Mouse (Mus musculus): ENCODE measurements at regions not wholly inside any gene's neighbourhood (a gene's known extent, or its start where the extent isn't known, plus 50 kb on each side); places are given as distances from the start of the nearest gene placed in this dataset.

GRCm38 (mm10) chr8:93591608-93592301 lies 56.1 kb upstream of the Ces5a start:
- DNase-seq (ENCODE audit: low spot score in 2 of 2), result no peak

GRCm38 (mm10) chr8:93592302-93592651 lies 56.6 kb upstream of the Ces5a start:
- no peak for DNase-seq (ENCODE audit: low spot score in 2 of 2)

- DNase-seq (ENCODE audit: low spot score in 2 of 2), result no peak
Observed at GRCm38 (mm10) chr8:93598613-93599121, 63.0 kb upstream of the Ces5a start.

- DNase-seq (ENCODE audit: low spot score in 2 of 2), result no peak
Observed at GRCm38 (mm10) chr8:93599306-93599705, 63.7 kb upstream of the Ces5a start.

GRCm38 (mm10) chr8:93599776-93600175 lies 64.1 kb upstream of the Ces5a start:
- no peak for DNase-seq (ENCODE audit: low spot score in 2 of 2)

- DNase-seq (ENCODE audit: low spot score in 2 of 2), result no peak
Observed at GRCm38 (mm10) chr8:93626807-93627526, 91.3 kb upstream of the Ces5a start.

- no peak for DNase-seq (ENCODE audit: low spot score in 2 of 2)
Observed at GRCm38 (mm10) chr8:93627626-93628025, 92.0 kb upstream of the Ces5a start.

GRCm38 (mm10) chr8:93632896-93633295 lies 97.3 kb upstream of the Ces5a start:
- no peak for DNase-seq (ENCODE audit: low spot score in 2 of 2)

GRCm38 (mm10) chr8:93642770-93643169 lies 107.1 kb upstream of the Ces5a start:
- no peak for DNase-seq (ENCODE audit: low spot score in 2 of 2)

- no peak for DNase-seq (ENCODE audit: low spot score in 2 of 2)
Observed at GRCm38 (mm10) chr8:93643471-93644215, 108.0 kb upstream of the Ces5a start.

GRCm38 (mm10) chr8:93653421-93653820 lies 117.8 kb upstream of the Ces5a start:
- DNase-seq (ENCODE audit: low spot score in 2 of 2), result no peak

GRCm38 (mm10) chr8:93653913-93654705 lies 118.5 kb upstream of the Ces5a start:
- DNase-seq (ENCODE audit: low spot score in 2 of 2), result no peak

GRCm38 (mm10) chr8:93655752-93656151 lies 120.1 kb upstream of the Ces5a start:
- DNase-seq (ENCODE audit: low spot score in 2 of 2), result no peak

- peak in 1 of 2 experiments; percentile 4 for DNase-seq (ENCODE audit: low spot score in 2 of 2)
Observed at GRCm38 (mm10) chr8:93661739-93662138, 126.1 kb upstream of the Ces5a start.

GRCm38 (mm10) chr8:93662219-93662618 lies 126.6 kb upstream of the Ces5a start:
- no peak for DNase-seq (ENCODE audit: low spot score in 2 of 2)

GRCm38 (mm10) chr8:93663851-93664250 lies 128.2 kb upstream of the Ces5a start:
- DNase-seq (ENCODE audit: low spot score in 2 of 2), result no peak

- DNase-seq (ENCODE audit: low spot score in 2 of 2), result no peak
Observed at GRCm38 (mm10) chr8:93668306-93668705, 132.7 kb upstream of the Ces5a start.

- DNase-seq (ENCODE audit: low spot score in 2 of 2), result no peak
Observed at GRCm38 (mm10) chr8:93674721-93675120, 135.0 kb upstream of the Gnao1 start.

- no peak for DNase-seq (ENCODE audit: low spot score in 2 of 2)
Observed at GRCm38 (mm10) chr8:93683773-93684391, 125.9 kb upstream of the Gnao1 start.

- no peak for DNase-seq (ENCODE audit: low spot score in 2 of 2)
Observed at GRCm38 (mm10) chr8:93684392-93684791, 125.4 kb upstream of the Gnao1 start.

- DNase-seq (ENCODE audit: low spot score in 2 of 2), result no peak
Observed at GRCm38 (mm10) chr8:93688845-93689244, 120.9 kb upstream of the Gnao1 start.

Data from natural killer cell, adult 2 months (primary cell).